Mouse (Mus musculus): ENCODE measurements around the gene Gm21887.
"Not testable (repeated sequence)": the region's sequence is repeated elsewhere in the genome, so short reads cannot be mapped to it uniquely, and the experiment has no call there.

GRCm38 (mm10) chrX:169992951-169993547, 16.4 kb upstream of the Gm21887 start:
- TF ChIP-seq CTCF (IDR thresholded peaks at IDR 0.05; ENCODE audit: control insufficient read depth, insufficient read depth, low read length); POLR2A (IDR thresholded peaks at IDR 0.05; ENCODE audit: borderline replicate concordance, control insufficient read depth, low read depth, low read length): not testable (repeated sequence)
